Mouse (Mus musculus) forebrain, embryonic 13.5 days (tissue): ENCODE data around the gene Dnajb2. TPM values are rescaled to one million over a fixed set of nuclear protein-coding genes. Genes with fewer than 3 reads are reported as not detected.
"Not testable (repeated sequence)": the region's sequence is repeated elsewhere in the genome, so short reads cannot be mapped to it uniquely, and the experiment has no call there.

Source experiments
- ATAC-seq: fragments of 200-750 bp; cut with Nextera tagmentation; 2 replicates; pipeline ENCODE4 v1.8.0; 2017
- H3K27ac ChIP-seq: fragments of 300-500 bp; sonication (generic); 2 replicates; pipeline ENCODE4 v1.5.1; 2015; ENCODE audit warnings: inconsistent platforms, mild to moderate bottlenecking, moderate library complexity
- H3K27me3 ChIP-seq: fragments of 300-500 bp; sonication (generic); 2 replicates; pipeline ENCODE4 v1.6.1; 2015; ENCODE audit warnings: mild to moderate bottlenecking, inconsistent platforms
- H3K36me3 ChIP-seq: fragments of 300-500 bp; sonication (generic); 2 replicates; pipeline ENCODE4 v1.6.1; 2015; ENCODE audit warnings: mild to moderate bottlenecking, inconsistent platforms; ENCODE audit not compliant: poor library complexity, severe bottlenecking
- H3K4me1 ChIP-seq: fragments of 300-500 bp; sonication (generic); 2 replicates; pipeline ENCODE4 v1.6.1; 2015; ENCODE audit warnings: inconsistent platforms
- H3K4me2 ChIP-seq: fragments of 300-500 bp; sonication (generic); 2 replicates; pipeline ENCODE4 v1.6.1; 2015; ENCODE audit warnings: inconsistent platforms, mild to moderate bottlenecking, moderate library complexity
- H3K4me3 ChIP-seq: fragments of 300-500 bp; sonication (generic); 2 replicates; pipeline ENCODE4 v1.5.1; 2015; ENCODE audit warnings: mild to moderate bottlenecking, inconsistent platforms
- H3K9ac ChIP-seq: fragments of 300-500 bp; sonication (generic); 2 replicates; pipeline ENCODE4 v1.6.1; 2015; ENCODE audit warnings: mild to moderate bottlenecking, inconsistent platforms
- H3K9me3 ChIP-seq: fragments of 300-500 bp; sonication (generic); replicated peaks from 2 replicates; pipeline ENCODE4 v1.6.1; 2016; ENCODE audit warnings: inconsistent platforms
- WGBS: fragments of 180-500 bp; shearing (Covaris S2); methylation state at CpG from one replicate; pipeline ENCODE4 v1.1.7; 2015; 5-methylcytosine and 5-hydroxymethylcytosine counted together
- polyA plus RNA-seq: library from polyadenylated mRNA; unstranded; fragments of >200 nt; fragmentation: Nextera tagmentation; extraction: Ambion mirVana; gene quantifications from 2 replicates; pipeline ENCODE4 v1.2.1, GENCODE M21; 2015

The Dnajb2 gene
- polyA plus RNA-seq, 1 experiment from 2014 or later: 40.0 TPM

GRCm38 (mm10) chr1:75222926-75223325 lies 13.3 kb upstream of the Dnajb2 start:
- H3K36me3 ChIP-seq: no peaks in the 10 kb centered on the region
- no peak overlapping the region for H3K27ac ChIP-seq
- ATAC-seq: no peak
- no peak overlapping the region for H3K9ac ChIP-seq
- no peak overlapping the region for H3K4me3 ChIP-seq
- no peak overlapping the region for H3K4me2 ChIP-seq
- WGBS: 87% methylated on average over 6 of the region's 6 CpGs
- H3K4me1 ChIP-seq: peaks cover 18% of the 10 kb centered on the region
- H3K9me3 ChIP-seq: no peaks in the 10 kb centered on the region
- H3K27me3 ChIP-seq: peaks cover 54% of the 10 kb centered on the region

- H3K4me2 ChIP-seq: no peak overlapping the region
- peaks cover 13% of the 10 kb centered on the region for H3K4me1 ChIP-seq
- 74% methylated on average over 6 of the region's 6 CpGs for WGBS
- H3K9me3 ChIP-seq: no peaks in the 10 kb centered on the region
- no peak overlapping the region for H3K27ac ChIP-seq
- no peak for ATAC-seq
- no peak overlapping the region for H3K9ac ChIP-seq
- peaks cover 48% of the 10 kb centered on the region for H3K27me3 ChIP-seq
- no peak overlapping the region for H3K4me3 ChIP-seq
- H3K36me3 ChIP-seq: no peaks in the 10 kb centered on the region
These were observed 12.7 kb upstream of the Dnajb2 start for GRCm38 (mm10) chr1:75223532-75223931.

GRCm38 (mm10) chr1:75225473-75225872 lies 10.7 kb upstream of the Dnajb2 start:
- Histone ChIP-seq H3K9ac (no peak overlapping the region), H3K9me3 (no peaks in the 10 kb centered on the region), H3K27ac (no peak overlapping the region), H3K4me1 (no peaks in the 10 kb centered on the region), H3K36me3 (no peaks in the 10 kb centered on the region), H3K4me2 (no peak overlapping the region), H3K27me3 (peaks cover 37% of the 10 kb centered on the region), H3K4me3 (no peak overlapping the region)
- WGBS: 58% methylated on average over 3 of the region's 3 CpGs
- no peak for ATAC-seq

GRCm38 (mm10) chr1:75226138-75226537 lies 10.1 kb upstream of the Dnajb2 start:
- no peak for ATAC-seq

GRCm38 (mm10) chr1:75227653-75228052 lies 8.6 kb upstream of the Dnajb2 start:
- no peak overlapping the region for H3K9ac ChIP-seq
- no peak overlapping the region for H3K27ac ChIP-seq
- no peak overlapping the region for H3K4me2 ChIP-seq
- 64% methylated on average over 1 of the region's 1 CpGs for WGBS
- H3K36me3 ChIP-seq: no peaks in the 10 kb centered on the region
- H3K4me1 ChIP-seq: no peaks in the 10 kb centered on the region
- no peak overlapping the region for H3K4me3 ChIP-seq
- ATAC-seq: no peak
- peaks cover 18% of the 10 kb centered on the region for H3K27me3 ChIP-seq
- no peaks in the 10 kb centered on the region for H3K9me3 ChIP-seq

More at GRCm38 (mm10) chr1:75226138-75226537, 10.1 kb upstream of the Dnajb2 start:
- Histone ChIP-seq H3K27ac (no peak overlapping the region), H3K9me3 (no peaks in the 10 kb centered on the region), H3K36me3 (no peaks in the 10 kb centered on the region), H3K4me2 (no peak overlapping the region), H3K4me1 (no peaks in the 10 kb centered on the region), H3K4me3 (no peak overlapping the region), H3K9ac (no peak overlapping the region), H3K27me3 (peaks cover 33% of the 10 kb centered on the region)
- 54% methylated on average over 2 of the region's 2 CpGs for WGBS

- no peak overlapping the region for H3K4me2 ChIP-seq
- H3K9me3 ChIP-seq: no peaks in the 10 kb centered on the region
- no peak overlapping the region for H3K27ac ChIP-seq
- H3K9ac ChIP-seq: no peak overlapping the region
- peaks cover 10% of the 10 kb centered on the region; the same call in 1 of the 2 replicates for H3K27me3 ChIP-seq
- no peak overlapping the region for H3K4me3 ChIP-seq
- no peaks in the 10 kb centered on the region for H3K36me3 ChIP-seq
- peaks cover 4% of the 10 kb centered on the region; the same call in 1 of the 2 replicates for H3K4me1 ChIP-seq
- no peak for ATAC-seq
- 80% methylated on average over 4 of the region's 4 CpGs for WGBS
These were observed 7.0 kb upstream of the Dnajb2 start for GRCm38 (mm10) chr1:75229158-75229557.

GRCm38 (mm10) chr1:75230335-75230994 lies 5.7 kb upstream of the Dnajb2 start:
- no peak overlapping the region for H3K27ac ChIP-seq
- H3K4me3 ChIP-seq: no peak overlapping the region
- ATAC-seq: no peak
- 83% methylated on average over 7 of the region's 7 CpGs for WGBS
- peaks cover 10% of the 10 kb centered on the region; the same call in 1 of the 2 replicates for H3K27me3 ChIP-seq
- no peak overlapping the region for H3K9ac ChIP-seq
- no peaks in the 10 kb centered on the region for H3K9me3 ChIP-seq
- no peak overlapping the region for H3K4me2 ChIP-seq
- H3K4me1 ChIP-seq: peaks cover 11% of the 10 kb centered on the region; the same call in 1 of the 2 replicates
- no peaks in the 10 kb centered on the region for H3K36me3 ChIP-seq

GRCm38 (mm10) chr1:75231224-75231623 lies 5.0 kb upstream of the Dnajb2 start:
- Histone ChIP-seq H3K4me3 (no peak overlapping the region), H3K27ac (no peak overlapping the region)
- WGBS: 85% methylated on average over 4 of the region's 4 CpGs

GRCm38 (mm10) chr1:75231664-75232152 lies 4.5 kb upstream of the Dnajb2 start, which contains the start of gene A630095N17Rik:
Gene A630095N17Rik (minus strand): TSS chr1:75232102.
- Histone ChIP-seq H3K9me3 (no peaks in the 10 kb centered on the region), H3K9ac (no peak within 1 kb of the TSS), H3K27me3 (peaks cover 10% of the 10 kb centered on the region; the same call in 1 of the 2 replicates), H3K4me2 (no peak within 1 kb of the TSS), H3K4me3 (no peak within 1 kb of the TSS), H3K36me3 (no peaks in the 10 kb centered on the region), H3K27ac (no peak within 1 kb of the TSS), H3K4me1 (peaks cover 17% of the 10 kb centered on the region)
- WGBS: 70% methylated on average over 5 of the region's 5 CpGs
- no peak for ATAC-seq

More at GRCm38 (mm10) chr1:75231224-75231623, 5.0 kb upstream of the Dnajb2 start:
- Histone ChIP-seq H3K27me3 (peaks cover 10% of the 10 kb centered on the region; the same call in 1 of the 2 replicates), H3K9me3 (no peaks in the 10 kb centered on the region), H3K36me3 (no peaks in the 10 kb centered on the region), H3K9ac (no peak overlapping the region), H3K4me1 (peaks cover 17% of the 10 kb centered on the region; the same call in 1 of the 2 replicates), H3K4me2 (no peak overlapping the region)
- ATAC-seq: no peak

- not testable (repeated sequence) for H3K27ac ChIP-seq, H3K9me3 ChIP-seq, ATAC-seq, H3K36me3 ChIP-seq, H3K4me3 ChIP-seq, H3K9ac ChIP-seq, H3K4me2 ChIP-seq
- 74% methylated on average over 4 of the region's 4 CpGs for WGBS
- H3K27me3 ChIP-seq: peaks cover 10% of the 10 kb centered on the region; the same call in 1 of the 2 replicates
- peaks cover 25% of the 10 kb centered on the region for H3K4me1 ChIP-seq
These were observed 3.7 kb upstream of the Dnajb2 start for GRCm38 (mm10) chr1:75232489-75232888.

GRCm38 (mm10) chr1:75234606-75235005 lies 1.6 kb upstream of the Dnajb2 start:
- Histone ChIP-seq H3K27me3 (peaks cover 5% of the 10 kb centered on the region; the same call in 1 of the 2 replicates), H3K27ac (no peak overlapping the region), H3K4me2 (0 out of 2 replicates have a peak overlapping the region, but pooled peaks have one; percentile 10)

GRCm38 (mm10) chr1:75239591-75239990 lies 3.4 kb downstream of the Dnajb2 start:
- Histone ChIP-seq H3K9ac (no peak overlapping the region), H3K36me3 (peaks cover 39% of the 10 kb centered on the region), H3K27ac (no peak overlapping the region), H3K4me1 (peaks cover 18% of the 10 kb centered on the region), H3K4me2 (no peak overlapping the region), H3K9me3 (no peaks in the 10 kb centered on the region), H3K27me3 (no peaks in the 10 kb centered on the region), H3K4me3 (no peak overlapping the region)
- 84% methylated on average over 10 of the region's 10 CpGs for whole genome bisulfite sequencing
- no peak for ATAC-seq

More at GRCm38 (mm10) chr1:75234606-75235005, 1.6 kb upstream of the Dnajb2 start:
- peak; percentile 66 for ATAC-seq
- Histone ChIP-seq H3K9ac (no peak overlapping the region), H3K9me3 (no peaks in the 10 kb centered on the region), H3K4me1 (peaks cover 27% of the 10 kb centered on the region), H3K36me3 (peaks cover 4% of the 10 kb centered on the region), H3K4me3 (no peak overlapping the region)
- under 1% methylated on average over 8 of the region's 8 CpGs for WGBS
